Mouse (Mus musculus) forebrain, embryonic 11.5 days (tissue): Measurements from ENCODE around the gene Garem2. TPM values are rescaled to one million over a fixed set of nuclear protein-coding genes. Genes with fewer than 3 reads are reported as not detected.

ENCODE experiments used
- ATAC-seq: fragments of 200-750 bp; cut with Nextera tagmentation; replicated peaks from 2 replicates; pipeline ENCODE4 v1.8.0; 2017; ENCODE audit warnings: moderate TSS enrichment; ENCODE audit not compliant: low FRiP score
- DNase-seq: peaks from one replicate; pipeline ENCODE4 v3.0.0-alpha.2; 2017; ENCODE audit warnings: low spot score
- H3K27ac ChIP-seq: fragments of 300-500 bp; sonication (generic); 2 replicates; pipeline ENCODE4 v1.5.1; 2014; ENCODE audit warnings: low read depth, low read length
- H3K27me3 ChIP-seq: fragments of 300-500 bp; sonication (generic); 2 replicates; pipeline ENCODE4 v1.6.1; 2014; ENCODE audit warnings: mild to moderate bottlenecking, low read length, mixed read lengths; ENCODE audit not compliant: control insufficient read depth, insufficient read depth
- H3K36me3 ChIP-seq: fragments of 300-500 bp; sonication (generic); 2 replicates; pipeline ENCODE4 v1.6.1; 2014; ENCODE audit warnings: mild to moderate bottlenecking, low read length, moderate library complexity, mixed read lengths; ENCODE audit not compliant: control insufficient read depth, insufficient read depth
- H3K4me1 ChIP-seq: fragments of 300-500 bp; sonication (generic); replicated peaks from 2 replicates; pipeline ENCODE4 v1.6.1; 2014; ENCODE audit warnings: low read length, mixed read lengths; ENCODE audit not compliant: control insufficient read depth, insufficient read depth
- H3K4me2 ChIP-seq: fragments of 300-500 bp; sonication (generic); 2 replicates; pipeline ENCODE4 v1.6.1; 2014; ENCODE audit warnings: low read depth, mild to moderate bottlenecking, low read length, moderate library complexity, mixed read lengths; ENCODE audit not compliant: severe bottlenecking
- H3K4me3 ChIP-seq: fragments of 300-500 bp; sonication (generic); 2 replicates; pipeline ENCODE4 v1.5.1; 2014; ENCODE audit warnings: low read depth, low read length
- H3K9ac ChIP-seq: fragments of 300-500 bp; sonication (generic); 2 replicates; pipeline ENCODE4 v1.6.1; 2014; ENCODE audit warnings: low read length
- H3K9me3 ChIP-seq: fragments of 300-500 bp; sonication (generic); 2 replicates; pipeline ENCODE4 v1.6.1; 2016; ENCODE audit warnings: low read length, mixed read lengths; ENCODE audit not compliant: control insufficient read depth
- WGBS: fragments of 180-500 bp; shearing (Covaris S2); extraction: QIAGEN DNeasy Blood & Tissue Kit; methylation state at CpG from one replicate; pipeline ENCODE4 v1.1.7; 2014; 5-methylcytosine and 5-hydroxymethylcytosine counted together
- polyA plus RNA-seq: library from polyadenylated mRNA; unstranded; fragments of >200 nt; fragmentation: Nextera tagmentation; extraction: Ambion mirVana; gene quantifications from 2 replicates; pipeline ENCODE4 v1.2.1, GENCODE M21; 2014

The Garem2 gene
- polyA plus RNA-seq, 1 experiment from 2014 or later = 17.2 TPM

DNA sequence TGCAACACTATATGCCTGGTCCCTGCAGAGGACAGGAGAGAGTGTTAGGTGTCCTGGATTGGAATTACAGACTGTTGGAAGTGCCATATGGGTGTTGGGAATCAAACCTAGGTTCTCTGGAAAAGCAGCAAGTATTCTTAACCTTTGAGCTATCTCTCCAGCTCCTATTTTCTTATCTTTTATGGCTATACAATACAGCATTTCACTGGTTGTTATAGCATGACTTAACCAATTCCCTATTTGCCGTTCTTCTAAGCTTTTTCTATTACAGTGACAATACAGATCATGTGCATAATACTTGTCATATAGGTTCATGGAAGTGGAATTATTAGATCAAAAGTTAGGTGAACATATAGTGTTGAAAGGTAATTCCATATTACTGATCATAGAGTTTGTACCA lies 56.9 kb downstream of the Garem2 start:
- DNase-seq (no peak), ATAC-seq (no peak)
- Histone ChIP-seq H3K4me1 (no peaks in the 10 kb centered on the region), H3K27ac (no peak overlapping the region), H3K4me3 (no peak overlapping the region), H3K9me3 (no peaks in the 10 kb centered on the region), H3K4me2 (no peak overlapping the region), H3K36me3 (no peaks in the 10 kb centered on the region), H3K9ac (no peak overlapping the region), H3K27me3 (no peaks in the 10 kb centered on the region)
- WGBS = 89% methylated on average over 1 of the region's 1 CpGs

- Histone ChIP-seq H3K4me2 (no peak overlapping the region), H3K27ac (no peak overlapping the region), H3K27me3 (no peaks in the 10 kb centered on the region), H3K9me3 (no peaks in the 10 kb centered on the region), H3K36me3 (no peaks in the 10 kb centered on the region), H3K9ac (no peak overlapping the region), H3K4me3 (no peak overlapping the region), H3K4me1 (no peaks in the 10 kb centered on the region)
- ATAC-seq (no peak), DNase-seq (no peak)
- 88% methylated on average over 6 of the region's 6 CpGs for WGBS
Observed at GRCm38 (mm10) chr5:30162339-30162738, 57.4 kb downstream of the Garem2 start.

- H3K4me2 ChIP-seq = no peak overlapping the region
- H3K27me3 ChIP-seq = no peaks in the 10 kb centered on the region
- no peak for DNase-seq
- no peak for ATAC-seq
- H3K36me3 ChIP-seq = no peaks in the 10 kb centered on the region
- no peaks in the 10 kb centered on the region for H3K9me3 ChIP-seq
- H3K4me1 ChIP-seq = no peaks in the 10 kb centered on the region
- H3K27ac ChIP-seq = no peak overlapping the region
- 93% methylated on average over 5 of the region's 5 CpGs for WGBS
- no peak overlapping the region for H3K9ac ChIP-seq
- no peak overlapping the region for H3K4me3 ChIP-seq
Observed at GRCm38 (mm10) chr5:30165234-30165946, 60.4 kb downstream of the Garem2 start.

Other genes starting within 250 kb of the Garem2 start
- not detected in 2 replicates for gene Il6, start 92.0 kb upstream of the Garem2 start, polyA plus RNA-seq
- gene Tyms, start 31.5 kb upstream of the Garem2 start, polyA plus RNA-seq = 303 and 309 TPM in 2 replicates
- 3.6 and 4.7 TPM in 2 replicates for gene 3110082J24Rik, start 925 bp downstream of the Garem2 start, polyA plus RNA-seq
- 93.1 and 97.4 TPM in 2 replicates for gene Hadha, start 50.0 kb downstream of the Garem2 start, polyA plus RNA-seq
- 105 and 108 TPM in 2 replicates for gene Hadhb, start 50.1 kb downstream of the Garem2 start, polyA plus RNA-seq
- gene Adgrf3, start 100.6 kb downstream of the Garem2 start, polyA plus RNA-seq = not detected in 2 replicates
- gene Selenoi, start 127.4 kb downstream of the Garem2 start, polyA plus RNA-seq = 22.7 and 24.1 TPM in 2 replicates
- 0.99 and 1.1 TPM in 2 replicates for gene Drc1, start 176.2 kb downstream of the Garem2 start, polyA plus RNA-seq